ENCODE assay signal across 13 mouse cellular contexts in genomic region chr3:27573458-27573857, GRCm38 (mm10).
DNase-seq lines count a peak whose midpoint lies in the region; ATAC-seq lines count a peak whose summit lies in the region.
"Had no signal": no experiment of that assay in that cellular context is flagged by ENCODE, and none has a peak within 500 bp of the region (broad histone marks: within the 10 kb centered on the region; RNA-seq: fewer than 3 reads in every experiment).

No protein-coding gene starts in this region.

- H3K4me2 ChIP-seq in limb, embryonic 13.5 days (replicated peaks) = no peak overlapping the region
- no peak overlapping the region for H3K4me2 ChIP-seq in intestine, embryonic 16.5 days (ENCODE audit: low read depth, low read length)
- H3K4me2 ChIP-seq in neural tube, embryonic 14.5 days (ENCODE audit: low read depth, low read length) = no peak overlapping the region
- H3K4me2 ChIP-seq: limb, embryonic 12.5 days had no signal

- no peak overlapping the region for H3K9ac ChIP-seq in limb, embryonic 13.5 days
- H3K9ac ChIP-seq in intestine, embryonic 16.5 days (ENCODE audit: low read depth, low read length) = no peak overlapping the region
- H3K9ac ChIP-seq in neural tube, embryonic 14.5 days (replicated peaks; ENCODE audit: low read depth, low read length) = no peak overlapping the region
- H3K9ac ChIP-seq: limb, embryonic 12.5 days had no signal

- DNase-seq in limb, embryonic 10.5 days (ENCODE audit: low spot score) = no peak
- DNase-seq in forebrain, embryonic 10.5 days (ENCODE audit: extremely low spot score, low spot score) = no peak
- DNase-seq in gastrocnemius, adult 8-10 months (ENCODE audit: low spot score in 2 of 2) = no peak
- DNase-seq in left cerebral cortex, postnatal 36 days (ENCODE audit: low spot score in 2 of 2) = no peak
- no peak for DNase-seq in kidney, postnatal 36 days
- DNase-seq: cerebellum, postnatal 14 days; gastrocnemius, postnatal 10 days; right cerebral cortex, postnatal 14 days; thymus, postnatal 14 days had no signal

- H3K4me1 ChIP-seq in limb, embryonic 13.5 days = peaks cover 45% of the 10 kb centered on the region
- peaks cover 35% of the 10 kb centered on the region for H3K4me1 ChIP-seq in limb, embryonic 10.5 days
- peaks cover 39% of the 10 kb centered on the region for H3K4me1 ChIP-seq in forebrain, embryonic 10.5 days
- peaks cover 17% of the 10 kb centered on the region for H3K4me1 ChIP-seq in intestine, embryonic 16.5 days (ENCODE audit: control insufficient read depth, insufficient read depth, low read length)
- peaks cover 6% of the 10 kb centered on the region; the same call in 1 of the 2 replicates for H3K4me1 ChIP-seq in neural tube, embryonic 14.5 days (ENCODE audit: control insufficient read depth, insufficient read depth, low read length)

- H3K27me3 ChIP-seq in limb, embryonic 13.5 days = no peaks in the 10 kb centered on the region
- no peaks in the 10 kb centered on the region for H3K27me3 ChIP-seq in limb, embryonic 10.5 days (ENCODE audit: low read depth, poor library complexity, severe bottlenecking)
- H3K27me3 ChIP-seq in forebrain, embryonic 10.5 days (ENCODE audit: poor library complexity, severe bottlenecking) = no peaks in the 10 kb centered on the region
- H3K27me3 ChIP-seq in intestine, embryonic 16.5 days (replicated peaks; ENCODE audit: control insufficient read depth, insufficient read depth, low read length) = no peaks in the 10 kb centered on the region
- no peaks in the 10 kb centered on the region for H3K27me3 ChIP-seq in neural tube, embryonic 14.5 days (ENCODE audit: control insufficient read depth, insufficient read depth, low read length)
- H3K27me3 ChIP-seq: limb, embryonic 12.5 days had no signal

- WGBS in limb, embryonic 13.5 days = 65% methylated on average over 11 of the region's 11 CpGs
- 74% methylated on average over 11 of the region's 11 CpGs for WGBS in limb, embryonic 10.5 days
- 53% methylated on average over 11 of the region's 11 CpGs for WGBS in forebrain, embryonic 10.5 days
- 26% methylated on average over 11 of the region's 11 CpGs for WGBS in intestine, embryonic 16.5 days
- 9% methylated on average over 11 of the region's 11 CpGs for WGBS in neural tube, embryonic 14.5 days

- H3K36me3 ChIP-seq in limb, embryonic 13.5 days = no peaks in the 10 kb centered on the region
- H3K36me3 ChIP-seq in limb, embryonic 10.5 days = no peaks in the 10 kb centered on the region
- no peaks in the 10 kb centered on the region for H3K36me3 ChIP-seq in forebrain, embryonic 10.5 days (replicated peaks)
- no peaks in the 10 kb centered on the region for H3K36me3 ChIP-seq in intestine, embryonic 16.5 days (ENCODE audit: control insufficient read depth, insufficient read depth, low read length)
- H3K36me3 ChIP-seq in neural tube, embryonic 14.5 days (ENCODE audit: control insufficient read depth, insufficient read depth, low read length) = no peaks in the 10 kb centered on the region
- H3K36me3 ChIP-seq: limb, embryonic 12.5 days had no signal

- no peak overlapping the region for H3K4me3 ChIP-seq in limb, embryonic 13.5 days
- no peak overlapping the region for H3K4me3 ChIP-seq in limb, embryonic 10.5 days
- no peak overlapping the region for H3K4me3 ChIP-seq in forebrain, embryonic 10.5 days
- no peak overlapping the region for H3K4me3 ChIP-seq in intestine, embryonic 16.5 days (ENCODE audit: low read length)
- H3K4me3 ChIP-seq in neural tube, embryonic 14.5 days (ENCODE audit: low read depth, low read length) = no peak overlapping the region
- H3K4me3 ChIP-seq: limb, embryonic 12.5 days had no signal

- H3K9me3 ChIP-seq in limb, embryonic 13.5 days = no peaks in the 10 kb centered on the region
- no peaks in the 10 kb centered on the region for H3K9me3 ChIP-seq in limb, embryonic 10.5 days (replicated peaks)
- H3K9me3 ChIP-seq in forebrain, embryonic 10.5 days = no peaks in the 10 kb centered on the region
- no peaks in the 10 kb centered on the region for H3K9me3 ChIP-seq in intestine, embryonic 16.5 days (ENCODE audit: control insufficient read depth, low read length)
- no peaks in the 10 kb centered on the region for H3K9me3 ChIP-seq in neural tube, embryonic 14.5 days (ENCODE audit: control insufficient read depth, low read length)
- H3K9me3 ChIP-seq: limb, embryonic 12.5 days had no signal

- H3K27ac ChIP-seq in limb, embryonic 13.5 days = peak overlapping the region; percentile 67; the same call in 1 of the 2 replicates
- H3K27ac ChIP-seq in limb, embryonic 10.5 days = no peak overlapping the region
- peak overlapping the region; percentile 72 for H3K27ac ChIP-seq in forebrain, embryonic 10.5 days
- peak overlapping the region; percentile 42 for H3K27ac ChIP-seq in intestine, embryonic 16.5 days (ENCODE audit: low read length)
- 0 out of 2 replicates have a peak overlapping the region, but pooled peaks have one; percentile 44 for H3K27ac ChIP-seq in neural tube, embryonic 14.5 days (ENCODE audit: low read depth, low read length)
- H3K27ac ChIP-seq: limb, embryonic 12.5 days had no signal

- no peak for ATAC-seq in limb, embryonic 13.5 days (ENCODE audit: low FRiP score, low read depth)
- ATAC-seq in intestine, embryonic 16.5 days = peak; percentile 65; the same call in 1 of the 2 replicates
- peak; percentile 79 for ATAC-seq in neural tube, embryonic 14.5 days (ENCODE audit: low read depth)

- intact Hi-C loops in left cerebral cortex, postnatal 36 days (cut with DNase I) = loop anchor here (10.0 kb wide), 1 partner anchor 131 kb away; no protein-coding TSS in a partner anchor
